Mouse (Mus musculus) adrenal gland, adult 18-20 months (tissue): ENCODE data around the gene Dnah2. TPM values are rescaled to one million over a fixed set of nuclear protein-coding genes. Genes with fewer than 3 reads are reported as not detected.

Experiments
- microRNA-seq, 2 experiments: library from miRNA; unstranded; fragments of <30 nt; microRNA quantifications; one replicate each; pipeline ENCODE4 v1.2.0; 2021; ENCODE audit warnings: borderline number of aligned reads in 2 of 2
- total RNA-seq, 2 experiments: library from RNA; stranded (reverse); gene quantifications; 1 replicate in 1 of 2; 2 replicates in 1 of 2; pipeline ENCODE4 v1.2.3; 2021

The Dnah2 gene
- total RNA-seq, 2 experiments from 2014 or later: 0.13 TPM

Small RNA genes within 50 kb of the gene (microRNA-seq; reads per million reads assigned to microRNA genes)
- 0 reads per million in 2 experiments for gene Gm27493

Other genes starting within 250 kb of the Dnah2 start
- 1 to 10 TPM; 3.6 to 4.1 TPM for gene Cntrob, start 225.3 kb downstream of the Dnah2 start, total RNA-seq
- gene Trappc1, start 225.1 kb downstream of the Dnah2 start, total RNA-seq: 10 to 100 TPM; 57.8 to 60.1 TPM
- 1 to 10 TPM; 6.8 to 8.8 TPM for gene Kcnab3, start 222.9 kb downstream of the Dnah2 start, total RNA-seq
- 1 to 10 TPM; 5.2 to 5.5 TPM for gene Rnf227, start 208.6 kb downstream of the Dnah2 start, total RNA-seq
- gene Chd3, start 179.7 kb downstream of the Dnah2 start, total RNA-seq: 100 to 1,000 TPM in 1 of 2 experiments, 10 to 100 TPM in 1; 87.6 to 109 TPM
- gene Naa38, start 153.6 kb downstream of the Dnah2 start, total RNA-seq: 100 to 1,000 TPM; 139 to 162 TPM
- gene Cyb5d1, start 153.5 kb downstream of the Dnah2 start, total RNA-seq: 10 to 100 TPM; 41.3 to 50.2 TPM
- 1 to 10 TPM; 7.9 to 8.8 TPM for gene Tmem88, start 150.9 kb downstream of the Dnah2 start, total RNA-seq
- 10 to 100 TPM; 32.7 to 34.8 TPM for gene Kdm6b, start 135.4 kb downstream of the Dnah2 start, total RNA-seq
- gene Efnb3, start 11.1 kb upstream of the Dnah2 start, total RNA-seq: under 1 TPM; 0.74 to 0.76 TPM
- 10 to 100 TPM in 1 of 2 experiments, 1 to 10 TPM in 1; 9.6 to 10.9 TPM for gene Wrap53, start 31.1 kb upstream of the Dnah2 start, total RNA-seq
- 10 to 100 TPM; 48.4 to 53.4 TPM for gene Trp53, start 31.2 kb upstream of the Dnah2 start, total RNA-seq
- gene Atp1b2, start 56.8 kb upstream of the Dnah2 start, total RNA-seq: 10 to 100 TPM; 32.8 to 39.8 TPM
- gene Shbg, start 68.8 kb upstream of the Dnah2 start, total RNA-seq: not detected
- gene Sat2, start 72.9 kb upstream of the Dnah2 start, total RNA-seq: 1 to 10 TPM; 5.9 to 6.5 TPM
- 10 to 100 TPM; 83.5 to 90.2 TPM for gene Fxr2, start 83.9 kb upstream of the Dnah2 start, total RNA-seq
- gene Sox15, start 106.2 kb upstream of the Dnah2 start, total RNA-seq: not detected
- gene Mpdu1, start 113.5 kb upstream of the Dnah2 start, total RNA-seq: 100 to 1,000 TPM in 1 of 2 experiments, 10 to 100 TPM in 1; 95.7 to 117 TPM
- 10 to 100 TPM; 20.5 to 36.7 TPM for gene Cd68, start 117.0 kb upstream of the Dnah2 start, total RNA-seq
- gene Eif4a1, start 123.3 kb upstream of the Dnah2 start, total RNA-seq: 100 to 1,000 TPM; 584 to 655 TPM
- 10 to 100 TPM; 69.0 to 79.8 TPM for gene Senp3, start 133.0 kb upstream of the Dnah2 start, total RNA-seq
- 1 to 10 TPM; 2.8 to 5.3 TPM for gene Tnfsf13, start 136.7 kb upstream of the Dnah2 start, total RNA-seq
- 10 to 100 TPM; 23.7 to 26.2 TPM for gene Tnfsf12, start 146.7 kb upstream of the Dnah2 start, total RNA-seq
- 1 to 10 TPM; 3.6 to 4.9 TPM for gene Tnfsfm13, start 147.0 kb upstream of the Dnah2 start, total RNA-seq
- gene Polr2a, start 209.5 kb upstream of the Dnah2 start, total RNA-seq: 10 to 100 TPM; 55.4 to 79.7 TPM
- not detected for gene Slc35g3, start 212.9 kb upstream of the Dnah2 start, total RNA-seq
- 10 to 100 TPM; 48.2 to 71.4 TPM for gene Zbtb4, start 216.8 kb upstream of the Dnah2 start, total RNA-seq
- 1 to 10 TPM; 1.3 to 3.9 TPM for gene Chrnb1, start 246.8 kb upstream of the Dnah2 start, total RNA-seq